Mouse (Mus musculus) kidney, embryonic 15.5 days (tissue): ENCODE results near the gene Ngef. TPM values are rescaled to one million over a fixed set of nuclear protein-coding genes. Genes with fewer than 3 reads are reported as not detected.
A peak's percentile ranks its signal among the peaks of the same experiment; 100 is the strongest.

Experiments used
- ATAC-seq: fragments of 200-750 bp; cut with Nextera tagmentation; replicated peaks from 2 replicates; pipeline ENCODE4 v1.8.0; 2017; ENCODE audit warnings: moderate TSS enrichment; ENCODE audit not compliant: low FRiP score
- H3K27ac ChIP-seq: fragments of 300-500 bp; sonication (generic); 2 replicates; pipeline ENCODE4 v1.5.1; 2015; ENCODE audit warnings: mild to moderate bottlenecking, inconsistent platforms
- H3K27me3 ChIP-seq: fragments of 300-500 bp; sonication (generic); 2 replicates; pipeline ENCODE4 v1.6.1; 2015; ENCODE audit warnings: inconsistent platforms
- H3K36me3 ChIP-seq: fragments of 300-500 bp; sonication (generic); 2 replicates; pipeline ENCODE4 v1.6.1; 2015; ENCODE audit warnings: inconsistent platforms
- H3K4me1 ChIP-seq: fragments of 300-500 bp; sonication (generic); 2 replicates; pipeline ENCODE4 v1.6.1; 2015; ENCODE audit warnings: inconsistent platforms
- H3K4me2 ChIP-seq: fragments of 300-500 bp; sonication (generic); 2 replicates; pipeline ENCODE4 v1.6.1; 2015; ENCODE audit warnings: moderate library complexity, mild to moderate bottlenecking, inconsistent platforms
- H3K4me3 ChIP-seq: fragments of 300-500 bp; sonication (generic); replicated peaks from 2 replicates; pipeline ENCODE4 v1.5.1; 2015; ENCODE audit warnings: mild to moderate bottlenecking, inconsistent platforms
- H3K9ac ChIP-seq: fragments of 300-500 bp; sonication (generic); 2 replicates; pipeline ENCODE4 v1.6.1; 2015; ENCODE audit warnings: mild to moderate bottlenecking, inconsistent platforms
- H3K9me3 ChIP-seq: fragments of 300-500 bp; sonication (generic); replicated peaks from 2 replicates; pipeline ENCODE4 v1.6.1; 2016; ENCODE audit warnings: inconsistent platforms
- WGBS: fragments of 180-500 bp; shearing (Covaris S2); methylation state at CpG from one replicate; pipeline ENCODE4 v1.1.7; 2015; ENCODE audit warnings: mixed read lengths; 5-methylcytosine and 5-hydroxymethylcytosine counted together
- polyA plus RNA-seq: library from polyadenylated mRNA; unstranded; fragments of >200 nt; fragmentation: Nextera tagmentation; extraction: Ambion mirVana; gene quantifications from 2 replicates; pipeline ENCODE4 v1.2.1, GENCODE M21; 2015

Ngef gene
- polyA plus RNA-seq, 1 experiment from 2014 or later: 1.6 TPM

- peak; percentile 66 for ATAC-seq
- peak within 1 kb of the TSS; percentile 50 for H3K9ac ChIP-seq
- peaks cover 64% of the 10 kb centered on the region for H3K27me3 ChIP-seq
- H3K4me3 ChIP-seq: peak within 1 kb of the TSS; percentile 68
- H3K9me3 ChIP-seq: no peaks in the 10 kb centered on the region
- no peaks in the 10 kb centered on the region for H3K36me3 ChIP-seq
- peak within 1 kb of the TSS; percentile 100 for H3K4me2 ChIP-seq
- H3K4me1 ChIP-seq: peaks cover 20% of the 10 kb centered on the region
- H3K27ac ChIP-seq: no peak within 1 kb of the TSS
- under 1% methylated on average over 55 of the region's 56 CpGs for WGBS
Observed at GRCm38 (mm10) chr1:87509561-87510165, 64.0 kb downstream of the Ngef start, which contains the start of gene Neu2. Neu2 (plus strand) TSS chr1:87509889.

GRCm38 (mm10) chr1:87508591-87509560, 64.8 kb downstream of the Ngef start:
- no peak for ATAC-seq
- WGBS: 16% methylated on average over 26 of the region's 26 CpGs

DNA sequence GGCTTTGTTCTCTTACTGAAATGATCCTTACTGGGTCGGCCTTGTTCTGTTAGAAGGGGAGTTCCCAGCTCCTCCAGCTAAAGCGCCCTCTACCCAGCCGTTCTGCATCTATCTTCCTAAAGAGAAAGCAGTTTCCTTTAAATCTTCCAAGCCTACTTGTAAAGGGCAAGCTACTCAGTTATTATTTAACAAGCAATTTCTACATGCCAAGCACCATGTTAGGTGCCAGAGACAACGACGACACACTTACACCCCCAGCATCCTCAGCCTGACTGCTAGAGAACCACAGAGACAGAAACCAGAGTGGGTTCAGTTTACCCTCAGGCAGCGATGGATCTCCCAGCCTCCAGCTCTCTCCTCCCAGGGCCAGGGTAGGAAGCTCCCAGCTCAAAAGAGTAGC, 65.8 kb downstream of the Ngef start:
- Histone ChIP-seq H3K4me3 (no peak overlapping the region), H3K27ac (no peak overlapping the region), H3K4me1 (peaks cover 26% of the 10 kb centered on the region), H3K36me3 (no peaks in the 10 kb centered on the region), H3K9ac (no peak overlapping the region), H3K27me3 (peaks cover 64% of the 10 kb centered on the region), H3K9me3 (no peaks in the 10 kb centered on the region), H3K4me2 (no peak overlapping the region)
- WGBS: 65% methylated on average over 6 of the region's 6 CpGs
- ATAC-seq: no peak

More at GRCm38 (mm10) chr1:87508591-87509560, 64.8 kb downstream of the Ngef start:
- no peak overlapping the region for H3K27ac ChIP-seq
- 0 out of 2 replicates have a peak overlapping the region, but pooled peaks have one; percentile 50 for H3K9ac ChIP-seq
- H3K4me3 ChIP-seq: peak overlapping the region; percentile 68
- peaks cover 23% of the 10 kb centered on the region for H3K4me1 ChIP-seq
- peaks cover 64% of the 10 kb centered on the region for H3K27me3 ChIP-seq
- no peaks in the 10 kb centered on the region for H3K9me3 ChIP-seq
- H3K36me3 ChIP-seq: no peaks in the 10 kb centered on the region
- H3K4me2 ChIP-seq: peak overlapping the region; percentile 100

- H3K4me2 ChIP-seq: no peak overlapping the region
- H3K4me3 ChIP-seq: no peak overlapping the region
- no peak overlapping the region for H3K9ac ChIP-seq
- H3K27ac ChIP-seq: no peak overlapping the region
- no peaks in the 10 kb centered on the region for H3K36me3 ChIP-seq
- peaks cover 26% of the 10 kb centered on the region for H3K4me1 ChIP-seq
- peaks cover 43% of the 10 kb centered on the region for H3K27me3 ChIP-seq
- WGBS: 89% methylated on average over 4 of the region's 4 CpGs
- H3K9me3 ChIP-seq: no peaks in the 10 kb centered on the region
- no peak for ATAC-seq
Observed at GRCm38 (mm10) chr1:87505524-87505923, 68.1 kb downstream of the Ngef start.

DNA sequence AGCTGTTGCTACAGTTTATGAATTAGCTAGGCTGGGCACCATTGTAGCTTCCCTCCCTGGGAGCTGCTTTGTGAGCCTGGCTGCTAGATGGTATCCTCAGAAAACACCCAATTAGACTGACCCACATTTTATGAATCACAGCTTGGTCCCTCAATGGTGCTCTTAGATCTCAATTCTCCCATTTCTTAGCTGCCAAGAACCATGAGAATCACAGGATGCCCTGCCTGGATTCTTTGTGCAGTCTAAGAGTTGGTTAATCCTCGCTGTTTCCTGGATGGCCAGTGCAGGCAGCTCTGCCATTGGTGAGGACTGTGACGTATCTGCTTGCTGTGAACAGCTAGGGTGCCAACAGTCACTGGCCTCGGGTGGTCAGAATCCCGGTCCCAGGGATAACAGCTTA, 80.1 kb downstream of the Ngef start:
- ATAC-seq: no peak
- Histone ChIP-seq H3K9me3 (no peaks in the 10 kb centered on the region), H3K4me3 (no peak overlapping the region), H3K36me3 (no peaks in the 10 kb centered on the region), H3K9ac (no peak overlapping the region), H3K27ac (no peak overlapping the region), H3K27me3 (no peaks in the 10 kb centered on the region), H3K4me2 (no peak overlapping the region), H3K4me1 (no peaks in the 10 kb centered on the region)
- 72% methylated on average over 4 of the region's 4 CpGs for WGBS

- no peak for ATAC-seq
- no peak overlapping the region for H3K9ac ChIP-seq
- H3K27me3 ChIP-seq: no peaks in the 10 kb centered on the region
- H3K9me3 ChIP-seq: no peaks in the 10 kb centered on the region
- no peak overlapping the region for H3K27ac ChIP-seq
- no peaks in the 10 kb centered on the region for H3K36me3 ChIP-seq
- 79% methylated on average over 3 of the region's 3 CpGs for WGBS
- no peak overlapping the region for H3K4me2 ChIP-seq
- H3K4me3 ChIP-seq: no peak overlapping the region
- H3K4me1 ChIP-seq: no peaks in the 10 kb centered on the region
Observed at GRCm38 (mm10) chr1:87492285-87492684, 81.4 kb downstream of the Ngef start.

- 64% methylated on average over 6 of the region's 6 CpGs for whole genome bisulfite sequencing
- Histone ChIP-seq H3K9me3 (no peaks in the 10 kb centered on the region), H3K36me3 (no peaks in the 10 kb centered on the region), H3K9ac (no peak overlapping the region), H3K4me1 (no peaks in the 10 kb centered on the region), H3K4me2 (no peak overlapping the region), H3K4me3 (no peak overlapping the region), H3K27ac (no peak overlapping the region), H3K27me3 (no peaks in the 10 kb centered on the region)
- no peak for ATAC-seq
Observed at GRCm38 (mm10) chr1:87486386-87486785, 87.3 kb downstream of the Ngef start.

DNA sequence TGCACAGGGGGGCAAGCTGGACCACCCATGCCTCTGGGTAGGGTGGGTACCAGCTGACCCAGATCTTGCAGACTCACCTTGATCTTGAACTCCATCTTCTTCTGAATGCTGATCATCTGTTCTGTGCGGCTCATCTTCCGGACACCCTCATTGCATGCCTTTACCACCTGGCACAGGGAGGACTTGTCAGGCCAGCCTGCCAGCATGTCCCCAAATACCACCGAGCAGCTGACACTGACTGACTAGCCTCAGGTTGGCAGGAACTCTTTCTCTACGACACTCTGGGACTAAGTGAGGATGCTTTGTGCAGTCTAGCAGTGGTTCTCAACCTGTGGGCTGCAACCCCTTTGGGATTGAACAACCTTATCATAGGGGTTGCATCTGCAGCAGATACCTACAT, 91.1 kb downstream of the Ngef start:
- ATAC-seq: no peak
- no peak overlapping the region for H3K27ac ChIP-seq
- no peaks in the 10 kb centered on the region for H3K36me3 ChIP-seq
- H3K4me3 ChIP-seq: no peak overlapping the region
- H3K4me2 ChIP-seq: no peak overlapping the region
- H3K9ac ChIP-seq: no peak overlapping the region
- H3K27me3 ChIP-seq: peaks cover 2% of the 10 kb centered on the region; the same call in 1 of the 2 replicates
- H3K9me3 ChIP-seq: no peaks in the 10 kb centered on the region
- 92% methylated on average over 4 of the region's 4 CpGs for WGBS
- H3K4me1 ChIP-seq: no peaks in the 10 kb centered on the region

DNA sequence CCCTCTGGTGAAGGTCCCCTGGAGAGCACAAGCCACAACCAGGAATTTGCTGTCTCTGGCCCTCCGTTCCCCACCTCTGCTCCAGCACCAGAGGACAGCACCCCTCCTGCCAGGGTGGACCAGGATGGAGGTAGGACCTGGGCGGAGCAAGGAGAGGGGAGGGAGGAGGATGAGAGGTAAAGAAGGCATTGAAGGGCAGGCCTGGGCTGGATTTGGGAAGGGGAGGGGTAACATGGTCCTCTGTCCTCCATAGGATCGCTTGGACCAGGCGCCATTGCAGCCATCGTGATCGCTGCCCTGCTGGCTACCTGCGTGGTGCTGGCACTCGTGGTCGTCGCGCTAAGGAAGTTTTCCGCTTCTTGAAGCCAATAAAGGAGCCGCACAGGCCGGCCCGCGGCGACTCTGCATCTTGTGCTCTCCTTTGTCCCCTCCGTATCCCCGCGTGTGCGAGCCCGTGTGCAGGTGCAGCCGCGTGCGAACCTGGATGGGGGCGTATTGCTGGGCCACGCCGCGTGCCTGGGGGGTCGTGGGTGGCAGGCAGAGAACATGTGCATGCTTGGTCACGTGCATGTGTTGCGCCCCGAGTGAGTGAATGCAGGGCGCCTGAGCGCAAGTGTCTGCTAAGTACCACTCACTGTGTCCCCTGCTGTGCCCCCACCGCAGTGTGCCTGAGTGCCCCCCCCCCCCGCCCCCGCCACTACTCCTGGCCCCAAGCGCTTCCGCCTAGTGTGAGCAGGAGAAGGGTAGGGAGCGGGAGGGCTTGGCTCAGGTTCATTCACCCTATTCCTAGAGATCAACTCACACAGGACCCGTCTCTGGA, 98.4 kb downstream of the Ngef start:
- peak overlapping the region; percentile 15; the same call in 1 of the 2 replicates for H3K9ac ChIP-seq
- 1% methylated on average over 40 of the region's 42 CpGs for WGBS
- no peaks in the 10 kb centered on the region for H3K9me3 ChIP-seq
- H3K27ac ChIP-seq: no peak overlapping the region
- H3K4me1 ChIP-seq: peaks cover 7% of the 10 kb centered on the region
- H3K4me3 ChIP-seq: peak overlapping the region; percentile 35
- no peak for ATAC-seq
- H3K4me2 ChIP-seq: peak overlapping the region; percentile 66
- no peaks in the 10 kb centered on the region for H3K36me3 ChIP-seq
- peaks cover 41% of the 10 kb centered on the region for H3K27me3 ChIP-seq

DNA sequence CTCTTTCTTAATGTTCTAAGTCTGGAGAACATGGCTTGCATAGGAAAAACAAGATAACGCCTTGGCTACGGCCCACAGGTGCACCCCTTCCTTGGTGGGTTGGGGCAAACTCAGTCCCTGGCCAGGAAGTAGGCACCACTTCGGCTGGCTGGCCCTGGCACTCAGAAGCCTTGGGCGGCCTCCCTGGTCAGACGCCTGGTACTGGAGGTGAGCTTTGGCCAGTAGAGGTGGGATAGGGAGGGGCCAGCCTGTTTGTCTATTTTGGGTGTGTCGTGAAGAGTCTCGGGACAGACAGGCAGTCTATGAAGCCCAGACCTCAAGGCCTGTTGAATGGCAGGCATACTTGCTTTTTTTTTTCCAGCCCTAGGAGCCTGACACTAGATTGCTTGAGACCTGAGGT, 101.1 kb downstream of the Ngef start:
- peaks cover 7% of the 10 kb centered on the region for H3K4me1 ChIP-seq
- no peak for ATAC-seq
- peaks cover 40% of the 10 kb centered on the region for H3K27me3 ChIP-seq
- H3K36me3 ChIP-seq: no peaks in the 10 kb centered on the region
- no peak overlapping the region for H3K4me3 ChIP-seq
- H3K4me2 ChIP-seq: no peak overlapping the region
- 91% methylated on average over 7 of the region's 7 CpGs for WGBS
- no peak overlapping the region for H3K9ac ChIP-seq
- no peaks in the 10 kb centered on the region for H3K9me3 ChIP-seq
- no peak overlapping the region for H3K27ac ChIP-seq

DNA sequence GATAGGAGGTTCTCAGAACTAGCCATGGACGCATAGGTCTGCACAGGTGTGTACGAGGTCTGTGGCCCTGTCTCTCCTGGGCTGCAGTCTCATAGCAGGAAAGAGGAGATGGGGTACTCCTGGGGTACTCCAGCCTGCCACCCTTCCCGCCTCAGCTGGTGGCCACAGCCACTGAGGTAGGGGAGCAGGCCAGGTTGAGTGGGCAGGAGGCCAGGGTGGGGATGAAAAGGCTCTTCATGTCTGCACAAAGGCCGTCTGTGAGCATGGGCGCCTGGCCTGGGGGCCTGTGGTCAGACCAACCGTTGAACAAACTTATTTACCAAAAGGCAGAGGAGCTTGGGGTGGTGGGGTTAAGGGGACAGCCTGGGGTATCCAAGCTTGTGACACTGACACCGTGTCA, 101.8 kb downstream of the Ngef start:
- WGBS: 82% methylated on average over 7 of the region's 7 CpGs
- peaks cover 33% of the 10 kb centered on the region for H3K27me3 ChIP-seq
- no peak for ATAC-seq

More for the DNA sequence above, 101.8 kb downstream of the Ngef start:
- Histone ChIP-seq H3K9ac (no peak overlapping the region), H3K9me3 (no peaks in the 10 kb centered on the region), H3K4me2 (no peak overlapping the region), H3K4me3 (no peak overlapping the region), H3K36me3 (no peaks in the 10 kb centered on the region), H3K27ac (no peak overlapping the region), H3K4me1 (peaks cover 7% of the 10 kb centered on the region)
